Comparison of ENCODE assay signal across 7 mouse cellular contexts in genomic region chrX:136245521-136246071, GRCm38 (mm10). TPM values are rescaled to one million over a fixed set of nuclear protein-coding genes. Genes with fewer than 3 reads are reported as not detected.
A peak's percentile ranks its signal among the peaks of the same experiment; 100 is the strongest.
DNase-seq lines count a peak whose midpoint lies in the region; ATAC-seq and TF ChIP-seq lines count a peak whose summit lies in the region.

No protein-coding gene starts in this region.

- H3K36me3 ChIP-seq in embryonic facial prominence, embryonic 10.5 days (replicated peaks) = peaks cover 23% of the 10 kb centered on the region

- peaks cover 3% of the 10 kb centered on the region for H3K27me3 ChIP-seq in Patski
- peaks cover 38% of the 10 kb centered on the region for H3K27me3 ChIP-seq in embryonic facial prominence, embryonic 10.5 days (replicated peaks; ENCODE audit: low read depth, poor library complexity, severe bottlenecking)

- POLR2A ChIA-PET in Patski (lab: Charles Lee) = no interaction called here

- 24% methylated on average over 15 of the region's 15 CpGs for WGBS in embryonic facial prominence, embryonic 10.5 days

- no peak for TF ChIP-seq CTCF in Patski (IDR thresholded peaks at IDR 0.05)

- no peaks in the 10 kb centered on the region for H3K9me3 ChIP-seq in embryonic facial prominence, embryonic 10.5 days

- in situ Hi-C loops in Patski (cut with MboI; ENCODE audit: low pct_unique_long_range_greater_than_20kb) = no loop called here

- H3K4me3 ChIP-seq in embryonic facial prominence, embryonic 10.5 days = peak overlapping the region; percentile 66

- ATAC-seq in CD4-positive, CD25-positive, alpha-beta regulatory T cell, adult 4 months = peak; percentile 33
- peak; percentile 40 for ATAC-seq in Patski
- ATAC-seq in megakaryocyte-erythroid progenitor cell, adult 5-6 weeks (replicated peaks; ENCODE audit: low FRiP score, low TSS enrichment, poor library complexity, severe bottlenecking) = peak; percentile 31; the same call in 1 of the 2 replicates

- no peak for DNase-seq in Patski (ENCODE audit: low read depth, low spot score)
- DNase-seq in embryonic facial prominence, embryonic 10.5 days (ENCODE audit: low spot score) = peak; percentile 69
- DNase-seq in heart, postnatal 10 days = peak; percentile 19 to 24
- DNase-seq in kidney, postnatal 4 days = peak; percentile 52 to 66
- DNase-seq in testis, postnatal 10 days (ENCODE audit: low spot score) = peak; percentile 51

- intact Hi-C loops in heart, postnatal 10 days (cut with DNase I) = no loop called here

- CTCF ChIA-PET in Patski (lab: Charles Lee) = no interaction called here

- H3K4me1 ChIP-seq in embryonic facial prominence, embryonic 10.5 days = no peaks in the 10 kb centered on the region

- peak overlapping the region; percentile 88 for H3K27ac ChIP-seq in embryonic facial prominence, embryonic 10.5 days (replicated peaks)

RNA-seq across cellular contexts. Expression of gene Tceal9, which starts 0.7 kb away (rescaled TPM):
- 10 to 100 TPM; 44.1 to 53.8 TPM for polyA plus RNA-seq in CD4-positive, CD25-positive, alpha-beta regulatory T cell, adult 4 months (2017; shearing (Covaris generic))
- 401 TPM for polyA plus RNA-seq in Patski (2021)
- polyA plus RNA-seq in embryonic facial prominence, embryonic 10.5 days (2016; fragmentation: Nextera tagmentation; extraction: Ambion mirVana) = 471 and 531 TPM in 2 replicates
- total RNA-seq in heart, postnatal 10 days (2021) = 100 to 1,000 TPM in 1 of 2 experiments, 10 to 100 TPM in 1; 99.6 to 103 TPM
- total RNA-seq in megakaryocyte-erythroid progenitor cell, adult 5-6 weeks (2014; fragmentation: Nextera tagmentation) = 86.2 and 117 TPM in 2 replicates
- total RNA-seq in megakaryocyte-erythroid progenitor cell, adult 5-6 weeks (2017) = 259 and 379 TPM in 2 replicates

RNA-seq across cellular contexts. Expression of gene Bex3, which starts 24.5 kb away (rescaled TPM):
- 10 to 100 TPM; 65.2 to 72.9 TPM for polyA plus RNA-seq in CD4-positive, CD25-positive, alpha-beta regulatory T cell, adult 4 months (2017; shearing (Covaris generic))
- polyA plus RNA-seq in Patski (2021) = 454 TPM
- 691 TPM in 2 replicates for polyA plus RNA-seq in embryonic facial prominence, embryonic 10.5 days (2016; fragmentation: Nextera tagmentation; extraction: Ambion mirVana)
- total RNA-seq in heart, postnatal 10 days (2021) = 10 to 100 TPM; 84.6 to 84.9 TPM
- 180 and 219 TPM in 2 replicates for total RNA-seq in megakaryocyte-erythroid progenitor cell, adult 5-6 weeks (2014; fragmentation: Nextera tagmentation)
- total RNA-seq in megakaryocyte-erythroid progenitor cell, adult 5-6 weeks (2017) = 163 and 216 TPM in 2 replicates

RNA-seq across cellular contexts. Expression of gene Bex1, which starts 30.3 kb away (rescaled TPM):
- not detected for polyA plus RNA-seq in CD4-positive, CD25-positive, alpha-beta regulatory T cell, adult 4 months (2017; shearing (Covaris generic))
- 0.86 TPM for polyA plus RNA-seq in Patski (2021)
- 135 and 145 TPM in 2 replicates for polyA plus RNA-seq in embryonic facial prominence, embryonic 10.5 days (2016; fragmentation: Nextera tagmentation; extraction: Ambion mirVana)
- 10 to 100 TPM; 30.4 to 36.3 TPM for total RNA-seq in heart, postnatal 10 days (2021)
- not detected in 2 replicates for total RNA-seq in megakaryocyte-erythroid progenitor cell, adult 5-6 weeks (2014; fragmentation: Nextera tagmentation)
- 7.1 TPM in 1 of 2 replicates, not detected in the other for total RNA-seq in megakaryocyte-erythroid progenitor cell, adult 5-6 weeks (2017)

RNA-seq across cellular contexts. Expression of gene Tceal7, which starts 31.0 kb away (rescaled TPM):
- polyA plus RNA-seq in CD4-positive, CD25-positive, alpha-beta regulatory T cell, adult 4 months (2017; shearing (Covaris generic)) = not detected
- polyA plus RNA-seq in Patski (2021) = not detected
- polyA plus RNA-seq in embryonic facial prominence, embryonic 10.5 days (2016; fragmentation: Nextera tagmentation; extraction: Ambion mirVana) = 0.58 and 0.82 TPM in 2 replicates
- 10 to 100 TPM in 1 of 2 experiments, 1 to 10 TPM in 1; 5.3 to 19.6 TPM for total RNA-seq in heart, postnatal 10 days (2021)
- not detected in 2 replicates for total RNA-seq in megakaryocyte-erythroid progenitor cell, adult 5-6 weeks (2014; fragmentation: Nextera tagmentation)
- not detected in 2 replicates for total RNA-seq in megakaryocyte-erythroid progenitor cell, adult 5-6 weeks (2017)

RNA-seq across cellular contexts. Expression of gene Tceal5, which starts 41.9 kb away (rescaled TPM):
- not detected for polyA plus RNA-seq in CD4-positive, CD25-positive, alpha-beta regulatory T cell, adult 4 months (2017; shearing (Covaris generic))
- not detected for polyA plus RNA-seq in Patski (2021)
- polyA plus RNA-seq in embryonic facial prominence, embryonic 10.5 days (2016; fragmentation: Nextera tagmentation; extraction: Ambion mirVana) = 4.8 and 5.6 TPM in 2 replicates
- 1 to 10 TPM; 5.6 to 6.5 TPM for total RNA-seq in heart, postnatal 10 days (2021)
- total RNA-seq in megakaryocyte-erythroid progenitor cell, adult 5-6 weeks (2014; fragmentation: Nextera tagmentation) = not detected in 2 replicates
- total RNA-seq in megakaryocyte-erythroid progenitor cell, adult 5-6 weeks (2017) = 0.19 TPM in 1 of 2 replicates, not detected in the other

Comparison
In these comparisons a context has a peak if more than half of its experiments do, and no peak if none do; other contexts are left out.
1. RNA of gene Bex1, which starts 30.3 kb away (polyA plus RNA-seq): 135 to 145 TPM in embryonic facial prominence, embryonic 10.5 days; 0.86 TPM in Patski (single experiment) and not detected in CD4-positive, CD25-positive, alpha-beta regulatory T cell, adult 4 months; every median in the first group is over 10 times any median in the second.
2. Peak in every context shown above with its lines, with median percentiles within 50 percentile points of each other: ATAC-seq.